Mouse (Mus musculus) kidney, postnatal 0 days (tissue): ENCODE measurements around the gene Dmrtb1. TPM values are rescaled to one million over a fixed set of nuclear protein-coding genes. Genes with fewer than 3 reads are reported as not detected.

Experiments used
- ATAC-seq: fragments of 200-750 bp; cut with Nextera tagmentation; replicated peaks from 2 replicates; pipeline ENCODE4 v1.8.0; 2017; ENCODE audit warnings: low read depth, moderate number of reproducible peaks, moderate TSS enrichment, moderate library complexity; ENCODE audit not compliant: low FRiP score
- DNase-seq: peaks from one replicate; pipeline ENCODE4 v3.0.0-alpha.2; 2016; ENCODE audit warnings: low spot score
- H3K27ac ChIP-seq: fragments of 300-500 bp; sonication (generic); 2 replicates; pipeline ENCODE4 v1.5.1; 2014; ENCODE audit warnings: mild to moderate bottlenecking
- H3K27me3 ChIP-seq: fragments of 300-500 bp; sonication (generic); 2 replicates; pipeline ENCODE4 v1.6.1; 2014; ENCODE audit warnings: low read length, mixed read lengths; ENCODE audit not compliant: insufficient read depth
- H3K36me3 ChIP-seq: fragments of 300-500 bp; sonication (generic); 2 replicates; pipeline ENCODE4 v1.6.1; 2014; ENCODE audit warnings: low read length, mixed read lengths; ENCODE audit not compliant: insufficient read depth
- H3K4me1 ChIP-seq: fragments of 300-500 bp; sonication (generic); replicated peaks from 2 replicates; pipeline ENCODE4 v1.6.1; 2014; ENCODE audit warnings: antibody characterized with exemption, low read length, mixed read lengths; ENCODE audit not compliant: insufficient read depth
- H3K4me2 ChIP-seq: fragments of 300-500 bp; sonication (generic); 2 replicates; pipeline ENCODE4 v1.6.1; 2014; ENCODE audit warnings: mild to moderate bottlenecking, low read length, moderate library complexity, mixed read lengths
- H3K4me3 ChIP-seq: fragments of 300-500 bp; sonication (generic); replicated peaks from 2 replicates; pipeline ENCODE4 v1.5.1; 2014; ENCODE audit warnings: low read depth, low read length
- H3K9ac ChIP-seq: fragments of 300-500 bp; sonication (generic); 2 replicates; pipeline ENCODE4 v1.6.1; 2014; ENCODE audit warnings: low read depth, low read length
- H3K9me3 ChIP-seq: fragments of 300-500 bp; sonication (generic); replicated peaks from 2 replicates; pipeline ENCODE4 v1.6.1; 2016; ENCODE audit warnings: low read length, inconsistent platforms, mixed read lengths
- CTCF ChIP-seq: IDR thresholded peaks from 2 replicates; pipeline ENCODE4 v1.5.1; 2016; ENCODE audit warnings: antibody characterized with exemption, low read depth, mild to moderate bottlenecking, moderate library complexity
- WGBS: fragments of 180-500 bp; shearing (Covaris S2); extraction: QIAGEN DNeasy Blood & Tissue Kit; methylation state at CpG from one replicate; pipeline ENCODE4 v1.1.7; 2014; 5-methylcytosine and 5-hydroxymethylcytosine counted together
- polyA plus RNA-seq: library from polyadenylated mRNA; unstranded; fragments of >200 nt; fragmentation: Nextera tagmentation; extraction: Ambion mirVana; gene quantifications from 2 replicates; pipeline ENCODE4 v1.2.1, GENCODE M21; 2015

Dmrtb1 gene
- polyA plus RNA-seq, 1 experiment from 2014 or later: not detected

DNA sequence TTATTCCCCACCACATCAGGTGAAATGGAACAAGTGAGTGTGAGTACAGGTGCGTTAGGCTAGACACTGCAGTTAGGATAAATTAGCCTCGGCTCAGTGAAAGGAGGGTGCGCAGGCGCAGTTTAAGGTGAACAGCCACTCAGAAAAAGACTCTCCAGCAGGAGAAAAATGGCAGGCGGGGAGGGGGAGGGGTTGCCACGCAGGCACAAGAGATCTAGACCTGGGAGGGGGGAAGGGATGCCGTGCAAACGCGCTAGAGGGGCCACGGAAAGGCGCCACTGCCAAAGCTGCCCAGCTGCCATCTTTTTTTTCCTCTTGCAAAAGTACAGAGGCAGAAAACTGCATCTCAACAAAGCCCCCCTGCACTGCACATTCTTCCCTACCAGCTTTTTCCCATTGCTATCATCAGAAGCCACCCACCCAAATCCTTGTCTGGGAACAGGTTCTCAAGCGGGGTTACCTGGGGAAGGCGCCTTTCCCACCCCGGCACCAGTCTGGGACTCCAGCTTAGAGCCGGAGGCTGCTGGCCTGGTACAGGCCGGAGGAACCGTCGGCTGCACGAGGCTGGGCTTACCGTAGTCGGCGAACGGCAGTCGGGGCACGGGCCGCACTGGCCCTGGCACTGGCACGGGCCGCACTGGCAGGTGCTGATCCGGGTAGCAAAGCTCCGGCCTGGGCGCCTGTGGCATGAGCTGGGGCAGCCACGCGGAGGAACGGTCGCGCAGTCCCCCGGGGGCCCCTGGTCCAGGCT lies 849 bp downstream of the Dmrtb1 start:
- 0 out of 2 replicates have a peak, but pooled peaks cover 3% of the 10 kb centered on the region for H3K27me3 ChIP-seq
- no peaks in the 10 kb centered on the region for H3K36me3 ChIP-seq
- no peak overlapping the region for H3K4me3 ChIP-seq
- no peak for DNase-seq
- H3K9ac ChIP-seq: no peak overlapping the region
- H3K9me3 ChIP-seq: no peaks in the 10 kb centered on the region
- H3K4me2 ChIP-seq: no peak overlapping the region
- no peak for TF ChIP-seq CTCF
- 94% methylated on average over 37 of the region's 37 CpGs for WGBS
- ATAC-seq: no peak
- no peaks in the 10 kb centered on the region for H3K4me1 ChIP-seq
- H3K27ac ChIP-seq: no peak overlapping the region

GRCm38 (mm10) chr4:107681099-107681849 lies 2.8 kb downstream of the Dmrtb1 start:
- Histone ChIP-seq H3K4me2 (no peak overlapping the region), H3K27ac (no peak overlapping the region), H3K4me3 (no peak overlapping the region), H3K27me3 (no peaks in the 10 kb centered on the region), H3K36me3 (no peaks in the 10 kb centered on the region), H3K9ac (no peak overlapping the region), H3K9me3 (no peaks in the 10 kb centered on the region), H3K4me1 (no peaks in the 10 kb centered on the region)
- DNase-seq: no peak
- 37% methylated on average over 9 of the region's 9 CpGs for WGBS
- ATAC-seq: no peak
- no peak for TF ChIP-seq CTCF

GRCm38 (mm10) chr4:107680311-107681098 lies 3.5 kb downstream of the Dmrtb1 start:
- 55% methylated on average over 15 of the region's 15 CpGs for WGBS
- no peak for DNase-seq
- Histone ChIP-seq H3K9ac (no peak overlapping the region), H3K27me3 (no peaks in the 10 kb centered on the region), H3K4me3 (no peak overlapping the region), H3K36me3 (no peaks in the 10 kb centered on the region), H3K4me2 (no peak overlapping the region), H3K9me3 (no peaks in the 10 kb centered on the region), H3K27ac (no peak overlapping the region), H3K4me1 (no peaks in the 10 kb centered on the region)
- TF ChIP-seq CTCF: no peak
- no peak for ATAC-seq

DNA sequence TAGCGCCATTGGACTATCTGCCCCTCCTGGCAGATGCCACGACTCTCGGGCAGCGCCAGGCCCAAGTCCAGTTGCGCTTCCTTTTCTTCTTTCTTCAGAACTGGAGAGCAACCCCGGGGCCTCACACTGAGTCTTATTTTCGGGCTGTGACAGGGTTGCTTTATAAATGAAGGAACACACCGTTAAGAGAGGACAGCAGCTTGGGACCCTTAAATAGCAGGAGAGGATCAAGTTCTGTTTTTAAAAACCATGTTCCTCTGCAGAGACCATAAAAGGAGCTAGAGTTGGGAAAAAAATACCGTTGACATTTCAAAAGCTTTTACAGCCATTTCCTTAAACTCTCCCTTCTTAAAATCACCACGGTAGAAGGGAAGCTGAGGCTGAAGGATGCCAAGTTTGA lies 8.4 kb downstream of the Dmrtb1 start:
- H3K4me3 ChIP-seq: no peak overlapping the region
- no peaks in the 10 kb centered on the region for H3K36me3 ChIP-seq
- 54% methylated on average over 10 of the region's 10 CpGs for WGBS
- ATAC-seq: no peak
- TF ChIP-seq CTCF: no peak
- H3K4me1 ChIP-seq: no peaks in the 10 kb centered on the region
- no peak for DNase-seq
- H3K27me3 ChIP-seq: peaks cover 10% of the 10 kb centered on the region; the same call in 1 of the 2 replicates
- H3K27ac ChIP-seq: no peak overlapping the region
- H3K9ac ChIP-seq: no peak overlapping the region
- H3K9me3 ChIP-seq: no peaks in the 10 kb centered on the region
- no peak overlapping the region for H3K4me2 ChIP-seq

DNA sequence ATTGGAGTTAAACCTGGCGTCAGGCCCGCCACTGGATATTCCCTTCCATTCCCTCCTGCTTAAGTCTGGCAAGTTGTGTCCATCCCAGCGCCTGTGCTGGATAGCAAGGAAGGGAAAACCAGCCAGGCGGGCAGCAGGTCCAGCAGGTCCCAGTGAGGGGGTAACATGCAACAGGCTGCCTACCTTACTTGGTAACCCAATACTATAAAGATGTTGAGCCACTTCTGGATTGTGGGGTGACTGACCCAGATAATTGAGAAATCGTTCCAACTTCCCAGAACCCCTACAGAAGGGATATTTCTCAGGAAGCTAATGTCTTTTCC lies 9.7 kb downstream of the Dmrtb1 start:
- no peaks in the 10 kb centered on the region for H3K36me3 ChIP-seq
- no peak overlapping the region for H3K4me3 ChIP-seq
- WGBS: 22% methylated on average over 5 of the region's 5 CpGs
- H3K9ac ChIP-seq: no peak overlapping the region
- no peaks in the 10 kb centered on the region for H3K9me3 ChIP-seq
- TF ChIP-seq CTCF: no peak; the same call in 1 of the 2 replicates
- no peak overlapping the region for H3K4me2 ChIP-seq
- ATAC-seq (peak; percentile 41; the same call in 1 of the 2 replicates), DNase-seq (no peak)
- peaks cover 10% of the 10 kb centered on the region; the same call in 1 of the 2 replicates for H3K27me3 ChIP-seq
- H3K27ac ChIP-seq: no peak overlapping the region
- no peaks in the 10 kb centered on the region for H3K4me1 ChIP-seq

DNA sequence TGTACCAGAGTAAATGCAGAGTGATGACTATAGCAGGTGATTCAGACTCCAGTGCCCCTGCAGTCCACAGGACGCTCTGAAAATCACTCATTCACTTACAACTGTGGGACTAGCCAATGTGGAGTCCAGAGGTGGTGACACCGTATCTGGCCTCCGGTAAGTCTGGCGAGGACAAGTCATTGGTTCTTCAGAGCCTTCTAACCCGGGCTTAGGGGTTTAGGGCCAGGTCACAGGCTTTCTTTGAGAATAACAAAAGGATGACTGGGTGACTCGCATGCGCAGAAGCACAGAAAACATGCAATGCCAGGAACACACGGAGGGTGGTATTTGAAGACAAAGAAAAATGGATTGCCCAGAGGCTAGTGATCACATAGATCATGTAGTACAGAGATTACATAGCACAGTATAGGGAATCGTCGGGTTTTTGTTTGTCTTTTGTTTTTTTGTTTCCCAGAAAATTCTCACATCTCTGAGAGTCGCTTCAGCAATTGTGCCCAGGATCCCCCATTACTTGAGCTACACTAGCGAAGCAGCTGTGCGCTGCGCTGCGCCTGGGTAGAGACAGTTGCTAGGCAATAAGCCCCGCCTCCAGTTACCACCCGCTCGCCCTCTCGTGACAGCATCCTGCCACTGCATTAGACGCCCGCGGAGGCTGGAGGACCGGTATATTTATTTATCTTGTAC lies 10.2 kb downstream of the Dmrtb1 start:
- peak; percentile 82 for ATAC-seq
- H3K9me3 ChIP-seq: no peaks in the 10 kb centered on the region
- TF ChIP-seq CTCF: peak; percentile 68
- H3K27me3 ChIP-seq: peaks cover 10% of the 10 kb centered on the region; the same call in 1 of the 2 replicates
- no peaks in the 10 kb centered on the region for H3K4me1 ChIP-seq
- H3K4me2 ChIP-seq: no peak overlapping the region
- no peak overlapping the region for H3K27ac ChIP-seq
- peak; percentile 92 for DNase-seq
- WGBS: 19% methylated on average over 23 of the region's 23 CpGs
- no peak overlapping the region for H3K4me3 ChIP-seq
- H3K9ac ChIP-seq: no peak overlapping the region
- H3K36me3 ChIP-seq: no peaks in the 10 kb centered on the region
